In genomic region chr9:34857575-34857974, GRCm38 (mm10) we compare ENCODE assay signal across 9 mouse cellular contexts.
DNase-seq lines count a peak whose midpoint lies in the region; ATAC-seq and TF ChIP-seq lines count a peak whose summit lies in the region.
"Had no signal": no experiment of that assay in that cellular context is flagged by ENCODE, and none has a peak within 500 bp of the region (broad histone marks: within the 10 kb centered on the region; RNA-seq: fewer than 3 reads in every experiment).

No protein-coding gene starts in this region.

- dilution Hi-C loops in CH12.LX (cut with MboI; ENCODE audit: extremely low pct_ligation_motif_present, extremely low pct_unique_long_range_greater_than_20kb, low sequenced_read_pairs), result no loop called here

- peaks cover 7% of the 10 kb centered on the region for H3K9me3 ChIP-seq in CH12.LX (replicated peaks; ENCODE audit: low read length)

- TF ChIP-seq RAD21 in CH12.LX (IDR thresholded peaks at IDR 0.05; ENCODE audit: low read depth, low read length), result peak; percentile 25

- H3K4me2 ChIP-seq in CH12.LX (ENCODE audit: insufficient read depth, low read depth, poor library complexity, severe bottlenecking), result no peak overlapping the region

- peak; percentile 39 to 49 for DNase-seq in kidney, postnatal 4 days
- no peak for DNase-seq in kidney, adult 18-20 months
- peak; percentile 43 for DNase-seq in CH12.LX (ENCODE audit: extremely low read depth)
- DNase-seq in NIH3T3 (ENCODE audit: low read depth), result peak; percentile 46
- peak; percentile 50 for DNase-seq in forelimb bud, embryonic 11.5 days (ENCODE audit: low read depth, low spot score)
- DNase-seq in layer of hippocampus, adult 18-20 months (ENCODE audit: low spot score in 2 of 2), result no peak
- DNase-seq: gastrocnemius, postnatal 25 days had no signal

- H3K9ac ChIP-seq in CH12.LX (ENCODE audit: insufficient read depth, low read depth), result no peak overlapping the region

- TF ChIP-seq EP300 in CH12.LX (IDR thresholded peaks at IDR 0.05; ENCODE audit: low read length), result no peak

- no peaks in the 10 kb centered on the region for H3K79me2 ChIP-seq in CH12.LX (replicated peaks; ENCODE audit: control insufficient read depth, extremely low read depth, insufficient read depth, poor library complexity, severe bottlenecking)

- H3K36me3 ChIP-seq in CH12.LX (replicated peaks in 1 of 2; ENCODE audit: control insufficient read depth in 1 of 2, insufficient read depth in 1 of 2, low read length in 1 of 2), result no peaks in the 10 kb centered on the region

- H3K27ac ChIP-seq in CH12.LX (ENCODE audit: insufficient read depth, low read depth), result no peak overlapping the region

- no peaks in the 10 kb centered on the region for H3K4me1 ChIP-seq in CH12.LX (ENCODE audit: control insufficient read depth in 1 of 2, insufficient read depth in 2 of 2)

- H3K27me3 ChIP-seq in CH12.LX (replicated peaks), result peaks cover 81% of the 10 kb centered on the region

- in situ Hi-C loops in CH12.LX (cut with MboI; ENCODE audit: low pct_ligation_motif_present, low pct_unique_long_range_greater_than_20kb, low sequenced_read_pairs), result no loop called here

- no peak overlapping the region for H3K4me3 ChIP-seq in CH12.LX (replicated peaks in 1 of 3; ENCODE audit: low read depth in 2 of 3, low read length in 2 of 3, poor library complexity in 1 of 3)

- ATAC-seq in cerebellum, adult (ENCODE audit: insufficient number of reproducible peaks, low FRiP score, low TSS enrichment), result no peak
- ATAC-seq in inflammation-experienced regulatory T-cells, adult 6 months, result no peak

- no peak for TF ChIP-seq POLR2A in CH12.LX (IDR thresholded peaks at IDR 0.05; ENCODE audit: low read depth, low read length)

- peak; percentile 37 to 54 for TF ChIP-seq CTCF in CH12.LX (conservative IDR thresholded peaks at IDR 0.05 in 1 of 2, IDR thresholded peaks at IDR 0.05 in 1 of 2; ENCODE audit: low read depth in 2 of 2, low read length in 2 of 2)

TF ChIP-seq in CH12.LX, 34 proteins besides CTCF, POLR2A, EP300 and RAD21:
- no peak for TF ChIP-seq MEF2A (IDR thresholded peaks at IDR 0.05; ENCODE audit: borderline replicate concordance, low read depth, low read length)
- TF ChIP-seq SMC3 (IDR thresholded peaks at IDR 0.05; ENCODE audit: low read depth, low read length), result peak; percentile 45
- TF ChIP-seq NELFE (IDR thresholded peaks at IDR 0.05; ENCODE audit: low read depth, low read length), result no peak

Comparison
In these comparisons a context has a peak if more than half of its experiments do, and no peak if none do; other contexts are left out.
1. DNase-seq: peak in kidney, postnatal 4 days (2 of 2), CH12.LX (single experiment), NIH3T3 (single experiment) and forelimb bud, embryonic 11.5 days (single experiment); none in kidney, adult 18-20 months (single experiment) and layer of hippocampus, adult 18-20 months (0 of 2).